Mouse (Mus musculus) hematopoietic stem cell, adult 5-6 weeks (primary cell): ENCODE data around the gene 1700020N01Rik. TPM values are rescaled to one million over a fixed set of nuclear protein-coding genes. Genes with fewer than 3 reads are reported as not detected.

Source experiments
- ATAC-seq, 2 experiments: fragments of 125-278 bp in 1 of 2; replicated peaks in 1 of 2; 2 replicates each; pipeline ENCODE4 v1.8.0; 2016 to 2017; ENCODE audit warnings: inconsistent platforms in 2 of 2, mild to moderate bottlenecking in 2 of 2, moderate number of reproducible peaks in 2 of 2, low read depth in 1 of 2, moderate TSS enrichment in 1 of 2; ENCODE audit not compliant: low FRiP score in 2 of 2, poor library complexity in 2 of 2, severe bottlenecking in 2 of 2, insufficient read depth in 1 of 2, low TSS enrichment in 1 of 2
- total RNA-seq: library from RNA; stranded (forward); fragments of 172-1452, 232-1000 nt; gene quantifications from 2 replicates; pipeline ENCODE4 v1.2.3, GENCODE M21; 2017

1700020N01Rik gene
- total RNA-seq, 1 experiment from 2014 or later: not detected

GRCm38 (mm10) chr10:21581546-21581945 lies 11.4 kb upstream of the 1700020N01Rik start:
- ATAC-seq: no peak

GRCm38 (mm10) chr10:21587041-21587440 lies 5.9 kb upstream of the 1700020N01Rik start:
- no peak for ATAC-seq

- ATAC-seq: peak in 1 of 2 experiments; percentile 80; a peak in 1 of 4 replicates
These were observed 4.7 kb upstream of the 1700020N01Rik start for GRCm38 (mm10) chr10:21588007-21588852.

DNA sequence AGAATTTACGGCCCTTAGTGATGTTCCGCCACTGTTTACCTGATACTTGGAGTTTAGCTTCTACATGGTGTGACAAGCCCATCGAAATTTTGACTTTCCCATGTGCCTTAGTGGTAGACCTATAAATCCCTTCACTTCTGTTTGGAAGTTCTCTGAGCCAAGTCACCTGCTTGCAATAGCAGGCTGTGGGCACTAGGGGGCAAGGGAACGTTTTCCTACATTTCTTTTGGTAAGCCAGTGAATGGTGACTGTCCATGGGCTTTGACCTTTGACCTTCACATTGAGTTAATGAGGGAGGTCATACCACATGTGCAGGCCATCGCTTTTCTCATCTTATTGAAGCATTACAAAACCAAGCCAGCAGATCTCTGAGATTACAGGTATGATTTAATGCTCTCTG lies 8.0 kb downstream of the 1700020N01Rik start:
- peak in 1 of 2 experiments; percentile 64; a peak in 1 of 4 replicates for ATAC-seq

- no peak for ATAC-seq
These were observed 11.5 kb downstream of the 1700020N01Rik start for GRCm38 (mm10) chr10:21604476-21604875.

DNA sequence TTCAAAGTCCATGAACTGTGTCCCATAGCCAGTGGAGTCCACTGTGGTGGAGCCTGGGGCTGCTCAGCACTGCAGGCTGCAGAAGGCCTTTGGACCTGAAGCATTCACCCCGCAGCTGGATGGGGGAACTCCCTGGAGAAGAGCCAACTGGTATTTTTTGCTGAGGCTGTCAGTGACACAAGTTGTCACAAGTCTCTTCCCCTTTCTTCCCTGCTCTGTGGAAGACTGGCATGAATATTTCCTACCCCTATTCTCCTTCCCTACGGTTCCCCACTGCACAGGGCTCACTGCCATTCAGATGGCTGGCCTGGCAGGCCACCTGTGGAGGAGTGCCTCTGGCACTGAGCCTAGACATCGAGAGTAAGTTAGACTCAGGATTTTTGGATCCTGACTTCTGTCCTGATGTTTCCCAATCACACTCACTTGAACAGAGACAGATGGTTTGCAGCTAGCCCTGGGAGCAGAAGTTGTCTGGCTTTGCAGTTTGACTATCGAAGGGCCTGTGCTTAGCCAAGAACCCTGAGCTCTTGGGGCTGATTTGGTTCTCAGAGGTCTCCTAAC lies 12.1 kb downstream of the 1700020N01Rik start:
- peak; percentile 39 to 63 for ATAC-seq

GRCm38 (mm10) chr10:21605601-21606000 lies 12.7 kb downstream of the 1700020N01Rik start:
- ATAC-seq: no peak

DNA sequence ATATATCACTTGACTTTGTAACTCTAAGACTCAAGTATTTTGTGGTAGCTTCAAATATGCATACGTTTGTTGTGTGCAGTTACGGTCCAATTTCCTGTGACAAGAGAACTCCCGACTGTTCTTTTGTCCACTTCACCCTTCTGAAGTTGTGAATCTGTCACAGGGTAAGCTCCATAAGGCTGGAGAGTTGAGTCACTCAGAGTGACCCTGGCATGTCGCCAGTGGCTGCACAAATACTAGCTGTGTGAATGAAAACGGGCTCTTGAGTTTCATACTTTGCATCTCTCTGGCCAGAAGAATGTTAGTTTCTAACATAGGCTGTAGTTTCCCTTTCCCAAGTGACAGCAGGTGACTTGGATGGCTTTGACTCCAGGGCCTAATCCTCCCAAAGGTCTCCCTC lies 14.0 kb downstream of the 1700020N01Rik start:
- no peak for ATAC-seq

GRCm38 (mm10) chr10:21609583-21609982 lies 16.6 kb downstream of the 1700020N01Rik start:
- no peak for ATAC-seq

- ATAC-seq: no peak
These were observed 20.3 kb downstream of the 1700020N01Rik start for GRCm38 (mm10) chr10:21613021-21613860.

- ATAC-seq: no peak
These were observed 21.6 kb downstream of the 1700020N01Rik start for GRCm38 (mm10) chr10:21614520-21614919.

DNA sequence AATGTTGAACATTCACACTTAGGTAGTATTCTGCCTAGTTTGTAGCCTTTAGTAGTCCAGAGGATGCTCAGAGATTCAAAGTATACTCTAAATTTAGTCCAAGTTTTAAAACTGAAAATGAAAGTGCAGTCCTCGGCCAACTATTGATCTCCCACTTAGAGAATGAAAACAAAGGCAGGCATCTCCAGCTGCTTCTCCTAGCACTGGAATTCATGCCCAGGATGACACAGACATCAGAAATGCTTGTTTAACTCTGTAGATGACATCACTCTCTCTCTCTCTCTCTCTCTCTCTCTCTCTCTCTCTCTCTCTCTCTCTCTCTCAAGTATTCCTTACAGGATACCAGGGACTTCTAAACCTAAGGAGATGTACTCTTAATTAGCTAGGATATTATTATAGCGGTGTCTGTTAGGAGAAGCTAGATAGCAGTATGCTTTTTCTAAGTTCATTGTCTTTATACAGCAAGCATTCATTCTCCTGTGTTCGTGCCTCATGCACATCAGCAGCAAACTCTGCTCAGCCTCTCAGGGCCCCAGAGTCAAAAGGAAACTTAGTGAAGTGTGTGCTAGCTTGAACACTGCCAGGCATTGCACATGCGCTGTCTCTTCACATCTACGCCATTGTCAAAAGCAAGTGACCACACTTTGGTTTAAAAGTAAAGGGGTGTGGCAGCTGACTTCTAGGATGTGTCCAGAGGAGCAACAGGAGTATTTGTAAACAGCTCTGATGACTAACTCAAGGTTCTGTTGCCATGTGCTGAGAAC lies 26.0 kb downstream of the 1700020N01Rik start:
- 0 out of 4 replicates have a peak, but pooled peaks of 1 of the 2 experiments have one; percentile 4 for ATAC-seq

DNA sequence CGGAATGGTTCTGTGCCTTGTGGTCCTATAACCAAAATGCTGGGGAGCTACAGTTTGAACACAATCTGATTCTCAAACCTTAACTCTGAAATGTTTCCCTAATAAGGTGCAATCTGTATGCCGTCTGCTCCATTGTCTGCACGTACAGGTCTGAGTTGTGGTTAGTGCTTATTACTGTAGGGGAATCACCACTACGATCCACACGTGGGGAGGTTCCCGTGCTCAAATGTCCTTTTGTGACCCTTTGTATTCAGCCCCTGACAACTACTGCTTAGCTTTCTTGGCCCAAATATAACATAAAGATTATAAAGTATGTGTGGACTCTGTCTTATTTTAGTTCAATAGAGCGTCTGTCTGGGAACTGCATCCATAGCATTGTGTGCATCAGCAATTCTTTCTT lies 29.1 kb downstream of the 1700020N01Rik start:
- no peak for ATAC-seq

DNA sequence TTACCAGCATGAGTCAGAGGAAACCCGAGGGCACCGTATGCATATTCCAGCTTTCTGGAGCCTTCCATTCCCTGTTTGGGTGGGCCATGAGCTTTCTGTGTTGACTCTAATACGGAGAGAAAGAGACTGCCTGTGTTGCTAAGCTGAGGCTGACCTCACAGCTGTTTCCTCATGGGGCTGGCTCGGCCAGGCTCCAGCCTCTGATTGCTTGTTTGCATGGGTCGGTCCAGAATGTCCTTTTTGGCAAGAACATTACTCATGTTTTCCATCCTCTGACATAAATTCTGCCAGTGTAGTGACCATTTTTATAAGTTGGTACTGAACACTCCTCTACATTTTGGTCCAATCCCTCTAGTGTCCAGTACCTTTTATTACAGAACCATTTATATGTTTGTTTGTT lies 35.6 kb downstream of the 1700020N01Rik start:
- ATAC-seq: no peak

- no peak for ATAC-seq
These were observed 36.2 kb downstream of the 1700020N01Rik start for GRCm38 (mm10) chr10:21629031-21629740.

DNA sequence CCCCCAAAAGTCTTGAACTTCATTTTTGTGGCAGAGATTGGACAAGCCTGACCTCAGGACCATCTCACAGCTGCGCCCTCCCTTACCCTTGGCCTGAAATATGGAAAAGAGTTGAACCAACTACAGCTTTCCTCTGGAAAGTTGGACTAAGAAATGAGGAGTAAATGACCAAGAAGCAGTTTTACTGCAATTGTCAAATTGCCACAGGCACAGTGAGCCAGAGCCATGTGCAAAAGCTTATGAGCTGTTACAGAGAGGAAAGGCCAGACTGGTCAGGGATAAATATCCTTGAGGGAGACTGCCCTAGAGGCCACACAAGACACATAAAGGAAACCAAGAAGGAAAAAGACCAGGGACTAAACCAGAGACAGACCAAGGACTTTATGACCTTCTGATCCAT lies 38.5 kb downstream of the 1700020N01Rik start:
- ATAC-seq: no peak

GRCm38 (mm10) chr10:21632687-21633086 lies 39.7 kb downstream of the 1700020N01Rik start:
- no peak for ATAC-seq
